Mouse (Mus musculus) cerebellum, adult 2 months (tissue): ENCODE data around the gene Cd151.

Experiments used
- CTCF ChIP-seq: fragments of 200-500 bp; IDR thresholded peaks from 2 replicates; pipeline ENCODE4 v1.5.1; 2011; ENCODE audit warnings: low read depth, mild to moderate bottlenecking, control low read depth, low read length, moderate library complexity, borderline replicate concordance; ENCODE audit not compliant: insufficient read depth
- POLR2A ChIP-seq: fragments of 200-500 bp; IDR thresholded peaks from 2 replicates; pipeline ENCODE4 v1.6.1; 2011; ENCODE audit warnings: low read length, control low read depth, borderline replicate concordance; ENCODE audit not compliant: insufficient read depth

DNA sequence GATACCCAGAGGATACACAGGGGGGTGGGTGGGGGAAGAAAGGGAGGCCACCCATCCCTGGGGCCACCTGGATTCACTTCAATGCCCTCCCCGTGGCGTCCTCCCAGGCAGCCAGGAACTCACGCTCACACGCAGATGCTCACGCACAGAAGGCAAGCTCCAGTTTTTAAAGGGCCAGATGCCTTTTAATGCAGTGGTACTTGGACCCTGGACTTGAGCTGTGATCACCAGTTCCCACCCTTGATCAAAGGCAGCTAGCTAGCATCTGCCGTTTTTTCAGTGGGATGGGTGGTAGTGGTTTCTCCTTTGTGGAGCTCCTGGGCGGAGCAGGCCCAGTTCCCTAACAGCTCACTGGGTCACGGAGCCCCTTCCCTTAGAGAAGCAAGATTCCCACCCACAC, 32.7 kb upstream of the Cd151 start:
- TF ChIP-seq CTCF (no peak), POLR2A (peak; percentile 57; the same call in 1 of the 2 replicates)
